Comparison of ENCODE assay signal across 14 mouse cellular contexts in genomic region chr11:114331579-114332150, GRCm38 (mm10).
DNase-seq lines count a peak whose midpoint lies in the region; ATAC-seq and TF ChIP-seq lines count a peak whose summit lies in the region.
"Had no signal": no experiment of that assay in that cellular context is flagged by ENCODE, and none has a peak within 500 bp of the region (broad histone marks: within the 10 kb centered on the region; RNA-seq: fewer than 3 reads in every experiment).

No protein-coding gene starts in this region.

- ATAC-seq in cerebellum, adult (ENCODE audit: insufficient number of reproducible peaks, low FRiP score, low TSS enrichment): no peak
- ATAC-seq: forebrain, embryonic 15.5 days; hindbrain, postnatal 0 days; midbrain, embryonic 16.5 days had no signal

- 59% methylated on average over 5 of the region's 5 CpGs for WGBS in kidney, adult 2 months

- H3K4me1 ChIP-seq in kidney, adult 2 months (ENCODE audit: control insufficient read depth, insufficient read depth, low read length): no peaks in the 10 kb centered on the region
- H3K4me1 ChIP-seq: embryonic facial prominence, embryonic 15.5 days had no signal

- no peak overlapping the region for H3K4me3 ChIP-seq in kidney, adult 2 months (ENCODE audit: insufficient read depth, low read depth, low read length)
- H3K4me3 ChIP-seq: embryonic facial prominence, embryonic 15.5 days; forebrain, embryonic 15.5 days; neural tube, embryonic 12.5 days had no signal

- H3K36me3 ChIP-seq in kidney, adult 2 months (ENCODE audit: control insufficient read depth, insufficient read depth, low read length): no peaks in the 10 kb centered on the region
- H3K36me3 ChIP-seq: embryonic facial prominence, embryonic 15.5 days; forebrain, embryonic 15.5 days; neural tube, embryonic 12.5 days had no signal

- no peaks in the 10 kb centered on the region for H3K27me3 ChIP-seq in kidney, adult 2 months (replicated peaks; ENCODE audit: control insufficient read depth, insufficient read depth, low read length)
- H3K27me3 ChIP-seq: embryonic facial prominence, embryonic 15.5 days; forebrain, embryonic 15.5 days; neural tube, embryonic 12.5 days had no signal

- TF ChIP-seq POLR2A in kidney, adult 2 months (IDR thresholded peaks at IDR 0.05; ENCODE audit: low read depth, low read length): no peak

- DNase-seq in cerebellum, adult 18-20 months: peak; percentile 16 to 26
- DNase-seq in kidney, adult 2 months: peak; percentile 21
- no peak for DNase-seq in kidney, adult 8-10 months
- peak; percentile 41 for DNase-seq in brain, adult 2 months (ENCODE audit: low read depth, low spot score)
- peak; percentile 38 for DNase-seq in kidney, postnatal 14 days
- DNase-seq in gastrocnemius, postnatal 25 days: no peak
- DNase-seq in thymus, adult 18-20 months: no peak

- no peak overlapping the region; the same call in 1 of the 2 replicates for H3K27ac ChIP-seq in kidney, adult 2 months (ENCODE audit: insufficient read depth, low read depth, low read length)
- H3K27ac ChIP-seq: embryonic facial prominence, embryonic 15.5 days; forebrain, embryonic 15.5 days; hindbrain, postnatal 0 days; macrophage; neural tube, embryonic 12.5 days had no signal

- TF ChIP-seq CTCF in kidney, adult 2 months (conservative IDR thresholded peaks at IDR 0.05; ENCODE audit: insufficient read depth, insufficient read length, low read depth, low read length): no peak

Comparison
In these comparisons a context has a peak if more than half of its experiments do, and no peak if none do; other contexts are left out.
1. DNase-seq: peak in cerebellum, adult 18-20 months (2 of 2), kidney, adult 2 months (single experiment), brain, adult 2 months (single experiment) and kidney, postnatal 14 days (single experiment); none in kidney, adult 8-10 months (0 of 2), gastrocnemius, postnatal 25 days (single experiment) and thymus, adult 18-20 months (0 of 2).